Mouse (Mus musculus) brain, embryonic 14.5 days (tissue): ENCODE results near the gene Ubash3a. TPM values are rescaled to one million over a fixed set of nuclear protein-coding genes. Genes with fewer than 3 reads are reported as not detected.
"Not testable (repeated sequence)": the region's sequence is repeated elsewhere in the genome, so short reads cannot be mapped to it uniquely, and the experiment has no call there.

ENCODE experiments used
- DNase-seq: peaks from one replicate; pipeline ENCODE4 v3.0.0-alpha.2; 2011; ENCODE audit warnings: low read depth
- CTCF ChIP-seq: fragments of 200-500 bp; IDR thresholded peaks from 2 replicates; pipeline ENCODE4 v1.5.1; 2012; ENCODE audit warnings: inconsistent platforms, mild to moderate bottlenecking, moderate library complexity, borderline replicate concordance; ENCODE audit not compliant: insufficient read depth, insufficient read length; ENCODE audit errors: extremely low read depth
- POLR2A ChIP-seq: fragments of 200-500 bp; IDR thresholded peaks from 2 replicates; pipeline ENCODE4 v1.6.1; 2012; ENCODE audit warnings: mild to moderate bottlenecking, inconsistent platforms, borderline replicate concordance; ENCODE audit not compliant: poor library complexity, insufficient read depth, insufficient read length, severe bottlenecking; ENCODE audit errors: extremely low read depth
- polyA plus RNA-seq: library from polyadenylated mRNA; depleted of rRNA; stranded (reverse); fragments of >200 nt; gene quantifications from 2 replicates; pipeline ENCODE4 v1.2.3, GENCODE M21; 2012

The Ubash3a gene
- polyA plus RNA-seq, 1 experiment, result 0.03 TPM

- no peak for TF ChIP-seq CTCF
- no peak for TF ChIP-seq POLR2A
- DNase-seq, result no peak
Measured at GRCm38 (mm10) chr17:31263770-31264169, 56.1 kb downstream of the Ubash3a start.

- no peak for DNase-seq
Measured at GRCm38 (mm10) chr17:31264372-31264771, 56.7 kb downstream of the Ubash3a start.

GRCm38 (mm10) chr17:31265171-31265572, 57.5 kb downstream of the Ubash3a start:
- no peak for DNase-seq
- TF ChIP-seq CTCF, result no peak
- no peak for TF ChIP-seq POLR2A

More at GRCm38 (mm10) chr17:31264372-31264771, 56.7 kb downstream of the Ubash3a start:
- TF ChIP-seq POLR2A (no peak), CTCF (no peak)

GRCm38 (mm10) chr17:31265831-31266230, 58.2 kb downstream of the Ubash3a start:
- no peak for TF ChIP-seq POLR2A
- TF ChIP-seq CTCF, result no peak
- DNase-seq, result no peak

- DNase-seq, result no peak
- no peak for TF ChIP-seq CTCF
- TF ChIP-seq POLR2A, result no peak
Measured at GRCm38 (mm10) chr17:31266321-31266950, 58.8 kb downstream of the Ubash3a start.

- DNase-seq, result no peak
- TF ChIP-seq CTCF (no peak), POLR2A (no peak)
Measured at GRCm38 (mm10) chr17:31267138-31267537, 59.5 kb downstream of the Ubash3a start.

- no peak for DNase-seq
- TF ChIP-seq POLR2A, result no peak
- no peak for TF ChIP-seq CTCF
Measured at GRCm38 (mm10) chr17:31267603-31268002, 59.9 kb downstream of the Ubash3a start.

- no peak for DNase-seq
- TF ChIP-seq CTCF (no peak), POLR2A (no peak)
Measured at GRCm38 (mm10) chr17:31268016-31268415, 60.3 kb downstream of the Ubash3a start.

GRCm38 (mm10) chr17:31269761-31270160, 62.1 kb downstream of the Ubash3a start:
- TF ChIP-seq POLR2A, result no peak
- no peak for TF ChIP-seq CTCF
- no peak for DNase-seq

- TF ChIP-seq CTCF, result no peak
- no peak for TF ChIP-seq POLR2A
- no peak for DNase-seq
Measured at GRCm38 (mm10) chr17:31270246-31270645, 62.6 kb downstream of the Ubash3a start.

- DNase-seq, result not testable (repeated sequence)
Measured at GRCm38 (mm10) chr17:31270736-31271135, 63.1 kb downstream of the Ubash3a start.

GRCm38 (mm10) chr17:31271136-31271851, 63.6 kb downstream of the Ubash3a start:
- TF ChIP-seq POLR2A, result no peak
- TF ChIP-seq CTCF, result no peak
- peak; percentile 20 for DNase-seq
